Mouse (Mus musculus): ENCODE data around the gene Fxn. TPM values are rescaled to one million over a fixed set of nuclear protein-coding genes. Genes with fewer than 3 reads are reported as not detected.

Gene Fxn
- polyA plus RNA-seq (2017; shearing (Covaris generic)), result 10 to 100 TPM; 13.2 to 16.9 TPM

- peak; percentile 45 for ATAC-seq
Observed at GRCm38 (mm10) chr19:24280601-24281228, at the start of gene Fxn. Gene Fxn, minus strand, starts transcription at chr19:24280605.

- no peak for ATAC-seq
Observed at GRCm38 (mm10) chr19:24327921-24328320, 47.5 kb upstream of the Fxn start.

GRCm38 (mm10) chr19:24326969-24327368 is 46.6 kb upstream of the Fxn start:
- ATAC-seq, result no peak

GRCm38 (mm10) chr19:24325692-24326091 is 45.3 kb upstream of the Fxn start:
- no peak for ATAC-seq

GRCm38 (mm10) chr19:24323841-24324613 is 43.6 kb upstream of the Fxn start:
- ATAC-seq, result no peak

- ATAC-seq, result no peak
Observed at GRCm38 (mm10) chr19:24321900-24322311, 41.5 kb upstream of the Fxn start.

DNA sequence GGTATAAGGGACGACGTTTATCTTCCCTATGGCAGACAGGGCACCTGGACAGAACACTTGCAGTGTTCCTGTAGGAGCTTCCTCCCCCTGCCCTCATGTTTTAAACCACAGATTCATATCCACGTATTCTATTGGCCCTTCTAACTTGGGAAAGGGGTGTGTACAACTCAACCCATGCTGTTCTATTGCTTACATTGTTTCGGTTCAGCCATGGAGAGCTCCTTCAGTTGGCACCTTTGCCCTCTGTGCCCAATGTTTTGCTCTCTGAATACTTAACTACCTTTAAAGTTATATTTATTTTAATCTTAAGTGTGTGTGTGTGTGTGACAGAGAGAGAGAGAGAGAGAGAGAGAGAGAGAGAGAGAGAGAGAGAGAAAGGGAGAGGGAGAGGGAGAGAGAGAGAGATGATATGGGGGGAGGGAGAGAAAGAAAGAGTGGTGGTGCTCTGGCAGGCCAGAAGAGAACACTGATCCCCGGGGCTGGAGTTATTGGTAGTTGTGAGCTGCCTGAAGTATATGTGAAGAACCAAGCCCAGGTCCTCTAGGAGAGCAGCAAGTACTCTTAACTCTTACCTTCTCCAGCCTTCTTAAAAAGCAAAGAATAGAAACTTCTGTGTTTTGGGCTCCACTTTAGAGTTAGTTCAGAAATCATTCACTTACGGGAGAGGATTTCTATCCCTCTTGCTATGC is 41.0 kb upstream of the Fxn start:
- ATAC-seq, result no peak

- ATAC-seq, result no peak
Observed at GRCm38 (mm10) chr19:24318172-24318571, 37.8 kb upstream of the Fxn start.

DNA sequence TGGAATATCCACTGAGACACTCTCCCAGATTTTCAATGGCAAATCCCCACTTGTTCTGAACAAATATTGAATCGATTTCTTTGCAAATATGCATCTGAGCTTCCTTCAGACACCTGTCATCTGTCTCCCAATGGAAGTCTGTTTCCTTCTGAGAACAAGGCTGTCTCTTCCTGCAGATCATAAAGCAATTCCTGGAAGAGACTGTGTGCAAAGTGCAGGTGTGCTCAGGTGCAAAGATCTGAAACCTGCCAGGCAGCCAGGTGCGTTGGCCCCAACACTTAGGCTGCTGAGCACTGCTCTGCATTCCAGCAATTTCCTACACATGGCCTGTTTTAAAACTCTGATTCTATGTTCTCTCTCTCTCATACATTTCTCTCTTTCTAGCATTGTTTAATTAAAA is 37.3 kb upstream of the Fxn start:
- ATAC-seq, result no peak

DNA sequence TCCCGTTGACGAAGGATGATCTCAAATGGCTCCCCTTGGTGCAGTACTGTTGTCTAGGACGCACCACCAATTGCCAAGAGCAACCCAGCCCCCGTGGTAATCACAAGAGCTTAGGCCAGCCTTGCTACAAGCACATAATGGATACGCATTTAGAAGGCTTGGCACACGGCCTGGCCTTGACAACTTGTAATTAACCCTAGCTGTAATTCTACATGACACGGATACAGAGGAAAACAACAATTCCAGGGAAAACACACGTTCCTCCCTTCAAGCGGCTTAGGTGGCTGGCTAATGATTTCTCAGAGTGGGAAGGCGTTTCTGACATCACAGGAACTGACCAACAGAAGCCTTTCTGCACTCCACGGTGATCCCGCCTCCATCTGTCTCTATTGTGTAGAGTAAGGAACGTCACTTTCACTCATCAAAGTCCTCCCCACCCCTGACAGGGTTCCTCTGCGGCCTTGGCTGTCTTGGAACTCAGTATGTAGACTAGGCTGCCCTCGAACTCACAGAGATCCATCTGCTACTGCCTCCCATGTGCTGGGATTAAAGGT is 36.7 kb upstream of the Fxn start:
- no peak for ATAC-seq

DNA sequence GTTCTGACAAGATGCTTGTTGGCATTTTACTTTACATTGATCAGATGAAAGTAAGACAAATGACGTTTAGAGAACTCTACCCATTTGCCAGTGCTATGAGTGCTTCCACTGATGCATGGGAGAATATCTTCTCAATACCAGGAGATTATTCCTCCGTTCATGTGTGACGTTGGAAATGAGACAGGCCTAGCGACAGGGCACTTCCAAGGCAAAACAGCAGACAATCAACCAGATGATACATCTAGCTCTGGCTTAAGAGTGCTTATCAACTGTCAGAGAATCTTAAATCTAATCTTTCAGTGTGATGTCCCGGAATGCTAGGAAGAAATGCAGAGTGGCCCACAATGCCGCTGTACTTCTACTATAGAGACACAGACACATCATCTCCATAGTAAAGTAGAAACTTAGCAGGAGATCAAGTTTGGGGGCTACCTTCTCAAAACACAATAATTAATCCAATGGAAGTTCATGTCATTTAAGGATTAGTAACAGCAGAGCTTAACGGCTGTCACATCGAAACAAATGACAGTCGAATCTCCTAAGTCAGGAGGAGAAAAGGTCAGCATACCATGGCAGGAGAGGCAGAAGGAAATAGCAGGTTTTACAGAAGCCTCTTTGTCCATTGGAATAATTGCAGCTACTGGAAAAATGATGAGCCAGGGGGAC is 35.8 kb upstream of the Fxn start:
- no peak for ATAC-seq

- ATAC-seq, result no peak
Observed at GRCm38 (mm10) chr19:24315234-24315633, 34.8 kb upstream of the Fxn start.

GRCm38 (mm10) chr19:24314676-24315075 is 34.3 kb upstream of the Fxn start:
- ATAC-seq, result no peak

DNA sequence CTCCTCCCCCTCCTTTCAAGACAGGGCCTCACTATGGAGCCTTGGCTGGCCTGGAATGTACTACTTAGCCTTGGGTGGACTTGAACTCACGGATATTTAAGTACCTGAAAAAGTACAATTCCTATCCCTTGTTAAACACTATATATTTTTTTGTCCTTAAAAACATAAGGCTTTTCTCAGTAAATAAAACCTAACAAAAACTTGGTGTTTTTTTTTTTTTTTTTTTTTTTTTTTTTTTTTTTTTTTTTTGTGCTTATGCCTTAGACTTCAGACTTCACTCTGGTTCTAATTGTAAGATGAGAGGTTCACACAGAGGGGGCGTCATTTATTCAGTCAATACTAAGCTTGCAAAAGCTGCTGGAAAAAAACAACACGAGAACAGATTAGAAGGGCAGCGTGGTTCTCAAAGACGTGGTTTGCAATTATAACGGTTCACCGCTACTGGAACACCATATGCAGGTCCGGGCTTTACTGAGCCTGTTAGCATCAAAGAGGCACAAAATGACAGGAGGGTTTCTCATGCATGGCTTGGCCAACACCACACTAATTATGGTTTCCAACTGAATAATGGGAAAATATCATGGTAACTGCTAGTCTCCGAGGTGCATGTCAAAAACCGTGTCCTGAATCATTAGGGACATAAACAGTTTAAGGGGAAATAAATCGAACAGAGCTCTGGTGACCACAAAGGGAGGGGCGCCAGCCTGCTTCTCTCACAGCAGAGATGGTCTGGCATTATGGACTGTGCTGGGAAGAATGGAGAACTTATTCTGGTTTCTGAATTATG is 32.3 kb upstream of the Fxn start:
- no peak for ATAC-seq

DNA sequence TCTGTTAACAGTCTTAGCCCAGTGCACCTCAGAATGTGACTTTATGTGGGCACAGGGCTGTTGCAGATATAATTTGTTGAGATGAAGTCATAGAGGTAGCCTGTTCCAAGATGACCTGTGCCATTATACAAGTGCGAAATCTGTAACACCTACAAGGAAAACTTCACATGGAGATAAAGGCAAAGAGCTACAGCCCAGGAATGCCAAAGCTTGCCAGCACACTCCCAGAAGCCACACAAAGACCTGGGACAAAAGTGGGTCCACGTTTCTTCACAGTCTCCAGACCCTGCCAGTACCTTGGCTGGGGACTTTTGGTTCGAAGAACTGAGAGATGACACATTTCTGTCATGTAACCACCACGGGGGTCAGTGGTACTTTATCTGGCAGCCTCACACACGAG is 31.6 kb upstream of the Fxn start:
- ATAC-seq, result no peak

- ATAC-seq, result no peak
Observed at GRCm38 (mm10) chr19:24308305-24308705, 27.9 kb upstream of the Fxn start.

DNA sequence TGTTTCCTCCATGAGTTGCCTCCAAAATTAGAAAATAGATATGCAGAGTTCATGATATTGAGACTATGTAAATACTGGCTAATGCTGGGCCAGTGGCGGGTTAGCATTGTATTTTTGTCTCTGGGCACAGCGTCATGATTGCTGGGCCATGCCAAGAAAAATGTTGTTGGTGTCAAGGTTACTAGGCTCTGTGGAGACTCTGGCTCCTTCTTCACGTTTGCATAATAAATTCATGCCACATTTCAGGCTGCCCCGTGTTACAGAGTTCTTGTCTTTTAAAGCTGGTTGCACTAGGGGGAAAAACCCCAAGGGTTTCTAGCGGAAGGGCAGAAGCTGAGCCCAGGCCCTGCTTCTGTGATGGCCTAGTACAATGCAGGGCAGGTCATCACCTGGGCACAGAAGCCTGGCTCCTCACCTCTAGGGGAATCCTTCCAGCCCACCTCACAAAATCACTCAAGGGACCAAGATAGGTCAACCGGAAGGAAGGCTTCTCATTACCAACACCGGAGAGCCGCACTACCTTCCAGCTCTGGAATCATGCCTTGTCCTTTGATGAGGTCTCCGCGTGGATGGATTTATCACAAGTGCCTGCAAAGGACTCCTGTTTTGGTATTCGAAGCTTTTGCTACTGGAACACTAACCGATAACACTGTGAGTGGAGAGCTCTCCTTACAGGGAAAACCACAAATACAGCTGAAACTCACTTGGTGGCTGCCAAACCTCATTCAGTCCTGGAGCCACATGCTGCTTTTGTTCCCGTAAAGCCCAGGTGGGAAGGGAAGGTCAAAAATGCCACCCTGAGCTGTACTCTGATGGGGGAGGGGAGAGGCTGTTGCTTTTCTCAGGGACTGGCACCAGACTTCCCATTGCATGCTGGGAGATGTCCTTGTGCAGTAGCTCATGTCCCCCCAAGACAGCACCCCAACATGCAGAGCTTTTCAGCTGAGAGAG is 27.1 kb upstream of the Fxn start:
- no peak for ATAC-seq

DNA sequence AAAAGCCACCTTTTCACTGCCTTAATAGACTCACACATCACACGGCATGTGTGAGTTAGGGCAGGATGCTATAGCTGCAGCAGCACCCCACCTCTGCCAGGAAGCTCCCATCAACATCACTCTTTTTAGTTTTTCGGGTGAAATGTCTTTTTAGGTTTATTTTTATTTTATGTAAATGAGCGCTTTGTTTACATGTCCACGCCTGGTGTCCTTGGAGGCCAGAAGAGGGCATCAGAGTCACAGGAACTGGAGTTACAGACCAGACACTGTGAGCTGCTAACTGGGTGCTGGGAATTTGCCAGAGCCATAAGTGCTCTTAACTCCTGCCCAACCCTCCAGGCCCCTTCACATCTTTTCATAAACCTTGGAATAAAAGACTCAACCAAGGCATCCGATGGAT is 25.9 kb upstream of the Fxn start:
- ATAC-seq, result no peak

- ATAC-seq, result no peak
Observed at GRCm38 (mm10) chr19:24302198-24302597, 21.8 kb upstream of the Fxn start.

- no peak for ATAC-seq
Observed at GRCm38 (mm10) chr19:24301768-24302148, 21.4 kb upstream of the Fxn start.
